Mouse (Mus musculus): ENCODE results near the gene Ifnz.
"Not testable (repeated sequence)": the region's sequence is repeated elsewhere in the genome, so short reads cannot be mapped to it uniquely, and the experiment has no call there.

- TF ChIP-seq CTCF (IDR thresholded peaks at IDR 0.05; ENCODE audit: control insufficient read depth, insufficient read depth, insufficient replicate concordance, low read depth, low read length); POLR2A (IDR thresholded peaks at IDR 0.05; ENCODE audit: control insufficient read depth, low read depth, low read length): not testable (repeated sequence)
Measured at GRCm38 (mm10) chr4:88802954-88803353, 21.0 kb downstream of the Ifnz start, which contains the start of gene Gm13287.
